8 mouse cellular contexts compared by ENCODE assay signal in genomic region chr1:185328721-185329610, GRCm38 (mm10). TPM values are rescaled to one million over a fixed set of nuclear protein-coding genes. Genes with fewer than 3 reads are reported as not detected.
DNase-seq lines count a peak whose midpoint lies in the region; ATAC-seq and TF ChIP-seq lines count a peak whose summit lies in the region.

Gene Iars2 (minus strand): TSS chr1:185329396.

- DNase-seq in gastrocnemius, postnatal 10 days, result peak; percentile 92
- peak; percentile 82 to 92 for DNase-seq in left cerebral cortex, postnatal 10 days (ENCODE audit: extremely low spot score in 1 of 2, low spot score in 2 of 2)
- DNase-seq in right cerebral cortex, postnatal 25 days, result peak; percentile 91
- peak; percentile 86 to 90 for DNase-seq in urinary bladder, postnatal 4 days (ENCODE audit: low spot score in 2 of 2)

- TF ChIP-seq CTCF in cortical plate, adult 2 months (IDR thresholded peaks at IDR 0.05; ENCODE audit: extremely low read depth, insufficient read depth, low read length), result no peak

- peak within 1 kb of the TSS; percentile 81 for H3K4me3 ChIP-seq in cortical plate, adult 2 months (ENCODE audit: insufficient read depth, low read length)

- TF ChIP-seq POLR2A in cortical plate, adult 2 months (IDR thresholded peaks at IDR 0.05; ENCODE audit: extremely low read depth, insufficient read depth, low read length), result peak; percentile 77; the same call in 1 of the 2 replicates

- intact Hi-C loops in left cerebral cortex, postnatal 10 days (cut with DNase I), result no loop called here

- peak within 1 kb of the TSS; percentile 89 for H3K27ac ChIP-seq in cortical plate, adult 2 months (ENCODE audit: insufficient read depth, low read length)

- ATAC-seq in activated CD4-positive, CD25-positive, alpha-beta regulatory T cell, adult 4 months, result peak; percentile 69
- ATAC-seq in inflammation-experienced regulatory T-cells, adult 6 months, result peak; percentile 73
- peak; percentile 74 for ATAC-seq in megakaryocyte-erythroid progenitor cell, adult 5-6 weeks (replicated peaks; ENCODE audit: low FRiP score, low TSS enrichment, poor library complexity, severe bottlenecking)

- peaks cover 1% of the 10 kb centered on the region; the same call in 1 of the 2 replicates for H3K4me1 ChIP-seq in cortical plate, adult 2 months (ENCODE audit: control insufficient read depth, insufficient read depth, low read length)

RNA-seq across cellular contexts. Expression of gene Iars2, which starts in this region (rescaled TPM):
- polyA plus RNA-seq in activated CD4-positive, CD25-positive, alpha-beta regulatory T cell, adult 4 months (2017; shearing (Covaris generic)), result 10 to 100 TPM in 1 of 2 experiments, 1 to 10 TPM in 1; 8.7 to 12.1 TPM
- 23.7 and 26.1 TPM in 2 replicates for polyA plus RNA-seq in cortical plate, adult 2 months (2012; rRNA removed)
- total RNA-seq in gastrocnemius, postnatal 10 days (2021), result 10 to 100 TPM; 50.2 to 56.3 TPM
- 10 to 100 TPM in 1 of 3 experiments, 1 to 10 TPM in 2; 8.6 to 10.9 (median 9.7) TPM for polyA plus RNA-seq in inflammation-experienced regulatory T-cells, adult 6 months (2017; shearing (Covaris generic))
- total RNA-seq in left cerebral cortex, postnatal 10 days (2021), result 10 to 100 TPM; 29.6 to 30.2 TPM
- 46.5 and 56.5 TPM in 2 replicates for total RNA-seq in megakaryocyte-erythroid progenitor cell, adult 5-6 weeks (2014; fragmentation: Nextera tagmentation)
- total RNA-seq in megakaryocyte-erythroid progenitor cell, adult 5-6 weeks (2017), result 81.0 and 95.6 TPM in 2 replicates

Comparison
In these comparisons a context has a peak if more than half of its experiments do, and no peak if none do; other contexts are left out.
1. Peak in every context shown above with its lines: DNase-seq, ATAC-seq, H3K4me3 ChIP-seq and H3K27ac ChIP-seq.